Mouse (Mus musculus) common myeloid progenitor, adult 5-6 weeks (primary cell): ENCODE results near the gene Cox7a2. TPM values are rescaled to one million over a fixed set of nuclear protein-coding genes. Genes with fewer than 3 reads are reported as not detected.
A peak's percentile ranks its signal among the peaks of the same experiment; 100 is the strongest.

Experiments used
- ATAC-seq: replicated peaks from 2 replicates; pipeline ENCODE4 v1.8.0; 2016; ENCODE audit warnings: low read depth, mild to moderate bottlenecking, moderate TSS enrichment, inconsistent platforms; ENCODE audit not compliant: poor library complexity, severe bottlenecking
- total RNA-seq: library from RNA; stranded (forward); fragments of 200-1000, 187-1606 nt; gene quantifications from 2 replicates; pipeline ENCODE4 v1.2.3, GENCODE M21; 2017

The Cox7a2 gene
- total RNA-seq, result 99.8 and 129 TPM in 2 replicates

DNA sequence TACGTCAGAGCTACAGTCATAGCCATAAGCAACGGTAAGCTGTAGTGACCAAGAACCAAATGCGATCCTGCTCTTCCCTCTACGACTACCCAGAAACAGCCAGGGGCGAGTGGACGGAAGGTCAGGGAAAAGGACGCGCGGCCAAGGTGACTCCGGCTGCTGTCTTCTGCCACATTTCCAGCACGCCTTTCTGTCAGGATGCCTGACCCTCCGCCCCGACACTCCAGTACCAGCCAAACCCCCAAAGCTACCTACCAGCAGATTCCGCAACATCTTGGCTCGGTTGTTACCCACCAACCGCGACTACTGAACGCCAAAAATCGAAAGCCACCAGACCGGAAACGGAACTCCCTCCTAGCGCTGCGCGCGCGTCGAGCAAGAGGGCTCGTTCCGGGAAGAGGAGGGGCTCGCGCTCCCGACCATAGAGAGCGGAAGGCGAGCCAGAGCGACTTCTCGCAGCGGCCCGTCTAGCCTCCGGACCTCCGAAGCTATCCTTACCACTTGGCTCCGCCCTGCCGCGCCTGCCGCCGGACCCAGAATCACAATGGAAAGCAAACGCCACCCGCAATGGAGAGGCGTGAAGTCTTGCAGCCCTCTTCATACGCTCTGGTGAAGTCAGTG is at the start of gene Cox7a2:
Cox7a2 (minus strand) TSS at position 494 of the 621 bp plus-strand sequence.
- ATAC-seq, result peak; percentile 97

DNA sequence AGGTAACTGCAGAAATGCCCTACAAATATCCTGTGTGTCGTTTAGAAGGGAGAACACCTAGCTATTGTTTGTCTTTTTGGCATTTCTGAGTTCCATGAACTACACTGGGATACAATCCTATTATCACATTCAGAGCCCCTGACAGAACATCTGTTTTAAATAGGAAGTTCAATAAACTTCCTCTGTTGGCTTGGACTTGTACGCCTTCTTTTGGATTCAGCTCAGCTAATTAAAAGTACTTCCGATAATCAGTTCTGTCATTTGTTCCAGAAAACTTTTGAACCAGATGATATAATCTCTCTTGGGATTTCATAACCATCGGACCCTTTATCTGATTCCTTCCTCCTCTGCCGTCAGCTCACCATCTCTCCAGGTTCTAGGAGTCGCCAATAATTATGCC is 49.7 kb upstream of the Cox7a2 start:
- ATAC-seq, result no peak

DNA sequence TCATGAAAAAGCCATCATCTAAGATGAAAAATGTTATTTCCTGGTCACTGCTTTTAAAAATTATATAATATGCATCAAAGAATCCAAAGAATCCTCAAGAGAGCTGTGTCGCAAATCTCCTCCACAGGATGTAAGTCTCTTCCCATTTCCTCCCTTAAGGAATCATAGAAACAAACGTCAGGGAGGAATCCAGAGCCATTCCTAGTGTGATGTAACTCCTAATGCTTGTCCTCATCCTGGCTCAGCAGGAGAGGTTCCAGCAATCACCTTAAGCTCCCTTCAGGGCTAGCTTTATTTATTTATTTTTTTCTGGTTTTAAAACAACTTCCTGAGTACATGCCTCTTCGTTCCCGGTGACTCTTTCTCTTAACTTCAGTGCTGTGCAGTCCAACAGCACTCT is 47.5 kb upstream of the Cox7a2 start:
- ATAC-seq, result no peak

DNA sequence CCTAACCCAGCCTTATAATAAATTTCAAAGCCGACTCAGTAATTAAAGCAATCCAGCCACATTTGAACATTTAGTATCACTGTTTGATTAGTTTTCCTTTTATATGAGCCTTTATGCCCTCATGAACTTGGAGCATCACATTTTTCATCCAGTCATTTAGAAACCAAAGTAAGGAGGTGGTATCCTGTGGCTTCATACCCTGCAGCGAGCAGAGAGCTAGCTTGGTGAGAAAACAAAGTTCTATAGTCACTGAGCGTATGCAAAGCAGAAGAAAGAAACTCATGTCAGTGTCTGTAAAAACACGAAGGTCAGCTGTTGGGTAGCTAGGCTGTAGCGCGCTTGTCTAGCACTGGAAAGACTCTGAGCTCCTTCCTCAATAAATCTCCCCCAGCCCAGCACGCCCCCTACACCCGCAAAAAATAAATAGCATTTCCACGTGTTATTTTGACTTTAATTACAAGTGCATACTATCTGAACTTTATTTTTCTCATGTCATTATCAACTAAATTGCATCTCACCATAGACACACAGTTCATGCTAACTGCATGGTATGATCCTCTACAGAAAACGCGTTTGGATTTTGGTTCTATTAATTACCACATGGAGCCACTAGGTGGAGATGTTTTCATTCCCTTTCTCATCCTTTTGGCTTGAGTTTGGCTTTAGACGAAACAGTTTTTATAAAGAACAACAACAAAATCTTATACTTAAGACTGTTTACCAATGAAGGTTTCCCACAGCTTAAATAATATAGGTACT is 46.8 kb upstream of the Cox7a2 start:
- 0 out of 2 replicates have a peak, but pooled peaks have one; percentile 31 for ATAC-seq

DNA sequence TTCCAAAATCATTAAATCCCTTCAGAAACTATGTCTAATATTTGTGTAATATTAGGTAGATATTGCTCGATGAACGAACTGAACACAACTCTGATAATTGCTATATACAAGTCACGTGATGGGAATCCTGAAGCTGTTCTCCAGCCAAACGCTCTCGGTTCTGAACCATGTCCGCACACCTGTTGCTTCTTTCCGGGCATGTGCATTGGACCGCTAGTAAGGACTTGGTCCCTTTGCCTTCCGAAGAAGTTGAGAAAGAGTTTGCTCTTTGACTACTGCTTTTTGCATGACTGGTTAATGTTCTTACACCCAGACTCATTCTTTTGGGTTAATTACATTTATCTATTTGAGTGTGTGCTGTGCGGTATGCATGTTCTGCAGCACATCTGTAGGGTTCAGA is 45.7 kb upstream of the Cox7a2 start:
- ATAC-seq, result no peak

DNA sequence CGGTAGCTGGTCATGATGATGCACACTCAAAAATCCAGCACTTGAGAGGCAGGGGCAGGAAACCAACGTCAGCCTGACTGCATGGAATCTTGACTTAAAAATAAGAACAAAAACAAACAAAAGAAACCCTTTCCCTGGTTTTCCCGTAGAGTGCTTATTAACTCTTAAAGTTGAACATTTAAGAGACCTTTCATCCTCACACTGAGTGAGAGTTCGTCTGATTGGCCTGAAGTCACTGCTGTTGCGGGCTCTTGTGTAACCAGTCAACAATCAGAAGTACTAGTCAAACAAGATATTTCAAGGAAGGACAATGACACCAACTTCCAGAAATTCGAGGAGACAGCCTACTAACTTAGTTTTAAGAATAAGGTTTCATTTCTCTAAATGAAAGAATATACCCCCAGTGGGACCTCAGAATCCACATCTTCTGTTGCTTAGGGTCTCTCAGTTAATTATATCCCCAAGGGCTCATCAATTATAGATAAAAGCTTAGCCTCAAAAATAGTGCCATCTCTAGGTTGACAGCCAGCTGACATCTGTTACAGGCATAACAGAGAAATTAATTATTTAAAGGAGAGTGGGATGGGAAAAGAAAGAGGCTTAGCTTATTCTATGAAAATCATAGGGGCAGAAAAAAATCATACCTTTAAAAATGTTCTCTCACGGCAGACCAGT is 36.9 kb upstream of the Cox7a2 start:
- ATAC-seq, result no peak

DNA sequence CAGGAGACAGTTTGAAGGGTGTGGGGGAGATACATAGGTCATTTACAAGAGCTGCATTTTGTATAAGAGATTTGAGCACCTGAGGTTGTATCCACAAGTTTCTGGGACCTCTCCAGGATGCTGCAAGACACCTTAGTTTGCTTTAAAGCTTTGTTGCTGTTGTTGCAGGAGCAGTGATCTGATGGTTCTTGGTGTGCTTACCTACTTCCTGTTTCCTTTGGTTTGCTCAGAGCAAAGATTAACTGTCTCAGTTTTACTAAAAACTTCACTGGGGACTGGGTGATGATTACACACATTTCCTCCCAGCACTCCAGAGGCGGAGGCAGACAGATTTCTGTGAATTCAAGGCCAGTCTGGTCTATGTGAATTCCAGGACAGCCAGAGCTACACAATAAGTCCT is 35.4 kb upstream of the Cox7a2 start:
- ATAC-seq, result peak; percentile 45

DNA sequence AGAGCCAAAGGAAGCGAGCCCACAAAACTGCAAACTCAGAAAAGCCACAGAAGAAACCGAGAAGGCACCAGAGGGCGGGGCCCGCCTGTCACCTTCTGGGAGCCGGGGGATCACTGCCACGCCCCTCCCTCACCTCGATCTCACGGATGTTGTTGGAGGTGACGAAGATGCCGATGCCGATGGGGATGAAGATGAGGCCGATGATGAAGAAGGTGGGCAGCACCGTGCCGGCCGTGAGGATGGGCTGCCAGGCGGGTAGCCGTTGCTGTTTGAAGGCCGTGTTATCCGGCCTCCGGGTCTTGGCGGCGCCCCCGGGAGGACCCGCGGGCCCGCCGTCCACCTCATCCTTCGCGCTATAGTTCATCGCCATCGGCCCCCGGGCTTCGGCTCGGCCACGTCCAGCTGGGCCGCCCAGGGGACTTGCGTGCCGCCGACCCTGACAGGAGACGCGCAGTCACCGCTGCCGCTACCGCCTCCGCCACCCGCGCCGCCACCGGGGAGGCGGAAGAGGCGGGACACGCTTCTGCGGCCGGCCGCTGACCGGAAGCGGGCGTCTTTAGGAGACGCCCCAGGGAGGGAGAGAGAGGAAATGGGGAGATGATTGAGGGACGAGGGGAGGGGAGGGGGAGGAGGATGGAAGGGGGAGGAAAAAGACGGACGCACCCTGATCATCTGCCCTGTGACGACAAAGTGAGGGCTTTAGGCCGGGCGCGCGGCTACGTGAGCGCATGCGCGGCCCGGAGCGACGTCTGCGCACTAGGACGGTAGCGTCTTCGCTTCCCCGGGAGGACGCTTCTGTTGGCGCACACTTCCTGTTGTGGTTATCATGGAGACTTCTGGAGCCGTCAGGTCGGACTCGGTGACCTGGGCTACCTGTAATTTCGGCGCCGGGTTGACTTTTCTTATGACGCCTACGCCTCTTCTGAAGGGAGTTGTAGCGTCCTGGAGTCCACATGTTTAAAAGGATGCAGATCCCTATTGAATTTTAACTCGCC is 33.5 kb upstream of the Cox7a2 start, which contains the start of gene Tmem30a:
Tmem30a (minus strand) TSS at position 667 of the 995 bp plus-strand sequence.
- peak; percentile 91 for ATAC-seq

DNA sequence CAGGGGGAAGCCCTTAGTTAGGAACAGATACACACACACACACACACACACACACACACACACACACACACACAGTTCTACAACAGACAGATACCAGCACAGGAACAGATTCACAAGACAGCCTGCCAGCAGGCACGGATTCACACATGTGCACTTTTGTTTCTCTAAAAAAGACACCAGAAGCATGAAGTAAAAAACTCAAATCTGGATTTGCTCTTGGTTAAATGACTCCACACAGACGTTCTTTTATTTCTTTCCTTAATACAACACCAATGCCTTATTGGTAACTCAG is 26.1 kb upstream of the Cox7a2 start:
- ATAC-seq, result no peak

DNA sequence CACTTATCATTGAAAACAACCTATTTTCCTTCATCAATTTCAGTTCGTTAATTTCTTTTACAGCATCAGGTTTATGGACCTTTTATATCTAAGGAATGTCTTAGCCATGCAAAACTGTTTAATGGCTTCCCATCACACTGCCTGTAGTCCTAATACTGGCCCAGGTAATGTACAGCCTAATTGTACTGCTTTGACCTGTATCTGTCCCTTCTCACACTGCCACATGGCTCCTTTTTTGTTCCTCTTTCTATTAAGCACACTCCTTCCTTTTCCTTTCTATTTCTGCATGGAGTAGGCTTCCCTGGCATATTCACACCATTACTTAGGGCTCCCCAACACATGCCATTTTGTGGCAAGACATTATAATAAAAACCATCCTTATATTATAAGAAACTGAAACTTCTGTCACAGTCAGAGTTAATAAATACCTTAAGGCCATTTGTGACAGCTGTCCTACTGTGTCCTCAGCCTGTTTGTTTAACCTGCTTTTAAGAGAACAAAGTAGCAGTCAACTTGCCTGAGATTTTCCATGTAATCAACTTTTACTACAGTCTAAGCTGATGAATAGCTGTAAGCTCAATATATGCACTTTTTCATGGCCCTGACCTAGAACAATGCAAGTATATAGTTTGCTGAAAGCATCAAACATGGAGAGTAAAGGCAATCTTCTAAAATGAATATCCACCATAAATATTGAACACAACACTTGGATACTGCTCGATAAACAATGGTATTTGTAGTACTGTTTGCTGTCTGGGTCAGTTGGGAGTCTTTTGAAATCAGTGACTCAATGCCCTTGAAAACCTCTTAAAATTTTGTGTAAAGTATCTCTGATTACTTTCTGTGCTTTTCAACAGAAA is 25.5 kb upstream of the Cox7a2 start:
- peak; percentile 62 for ATAC-seq

DNA sequence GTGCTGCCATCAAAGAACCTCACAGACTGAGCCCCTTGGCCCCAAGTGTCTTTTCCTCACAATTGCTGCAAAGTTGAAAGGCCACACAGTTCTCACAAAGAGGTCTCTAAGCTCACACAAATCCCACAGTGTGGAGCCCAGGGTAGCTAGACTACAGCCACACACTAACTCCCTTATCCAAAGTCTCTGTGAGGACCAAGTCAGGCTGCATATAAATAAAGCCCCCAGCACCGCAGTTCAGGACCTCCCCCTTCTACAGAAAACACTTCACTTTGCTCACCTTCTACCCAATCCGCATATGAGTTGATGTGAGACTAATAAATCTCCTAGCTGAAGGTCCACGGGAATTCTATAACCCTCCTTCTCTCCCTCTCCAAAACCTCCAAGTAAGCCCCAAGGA is 24.8 kb upstream of the Cox7a2 start:
- no peak for ATAC-seq

DNA sequence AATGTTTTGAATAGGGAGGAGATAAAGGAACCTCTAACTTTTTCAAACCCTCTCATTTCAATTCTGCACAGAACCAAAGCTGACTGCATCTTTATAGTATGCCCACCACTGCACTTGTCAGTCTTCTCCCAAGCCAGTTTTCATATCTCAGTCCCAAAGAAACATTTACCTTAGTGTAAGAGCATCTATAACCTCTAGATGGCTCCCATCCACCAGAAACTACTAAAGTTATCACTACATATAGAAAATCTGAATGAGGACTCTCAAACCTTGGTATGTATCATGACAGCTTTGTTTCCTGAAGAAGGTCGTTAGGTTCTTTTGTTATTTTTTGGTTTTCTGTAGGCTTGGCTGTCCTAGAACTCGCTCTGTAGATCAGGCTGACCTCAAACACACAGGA is 19.7 kb upstream of the Cox7a2 start:
- peak; percentile 90 for ATAC-seq

DNA sequence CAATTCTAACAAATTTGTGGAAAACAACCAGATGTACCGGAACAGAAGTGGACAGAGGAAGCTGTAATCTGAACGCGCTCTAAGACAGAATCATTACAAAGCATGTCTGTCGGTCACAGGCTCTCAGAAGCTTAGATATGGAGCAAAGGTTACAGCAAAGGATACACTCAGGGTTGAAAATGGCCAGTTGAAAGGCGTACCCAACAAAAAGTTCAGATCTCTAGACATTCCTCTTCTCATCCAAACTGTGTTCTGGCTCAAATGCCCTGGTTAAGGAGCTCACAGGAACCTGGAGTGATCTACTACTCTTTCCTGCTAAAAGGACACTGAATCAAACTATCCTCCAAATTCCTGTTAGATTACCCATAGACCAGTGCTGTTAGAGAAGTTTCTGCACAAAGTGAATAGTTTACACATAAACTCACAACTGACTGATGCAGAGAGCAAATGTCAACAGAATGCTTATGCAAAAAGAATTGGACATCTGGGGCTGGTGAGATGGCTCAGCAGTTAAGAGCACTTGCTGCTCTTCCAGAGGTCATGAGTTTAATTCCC is 7.4 kb upstream of the Cox7a2 start:
- no peak for ATAC-seq

DNA sequence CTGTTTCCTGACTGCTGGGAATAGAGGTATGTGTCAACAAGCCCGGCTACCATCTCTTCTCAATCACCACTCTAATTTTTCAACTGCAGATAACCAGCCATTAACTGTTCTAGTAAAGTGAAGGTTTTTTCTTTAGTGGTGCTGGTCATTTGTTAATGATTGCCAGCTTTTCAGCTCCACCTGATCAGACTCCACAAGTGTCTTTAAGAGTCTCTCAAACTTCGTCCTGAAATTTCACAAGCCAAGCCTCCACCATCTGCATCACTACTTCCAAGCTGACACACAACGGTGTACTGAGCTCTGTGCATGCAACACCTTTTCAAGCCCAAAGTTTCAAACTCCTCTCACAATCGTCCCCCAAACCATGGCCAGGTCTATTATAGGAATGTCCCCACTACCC is 5.7 kb upstream of the Cox7a2 start:
- ATAC-seq, result no peak

DNA sequence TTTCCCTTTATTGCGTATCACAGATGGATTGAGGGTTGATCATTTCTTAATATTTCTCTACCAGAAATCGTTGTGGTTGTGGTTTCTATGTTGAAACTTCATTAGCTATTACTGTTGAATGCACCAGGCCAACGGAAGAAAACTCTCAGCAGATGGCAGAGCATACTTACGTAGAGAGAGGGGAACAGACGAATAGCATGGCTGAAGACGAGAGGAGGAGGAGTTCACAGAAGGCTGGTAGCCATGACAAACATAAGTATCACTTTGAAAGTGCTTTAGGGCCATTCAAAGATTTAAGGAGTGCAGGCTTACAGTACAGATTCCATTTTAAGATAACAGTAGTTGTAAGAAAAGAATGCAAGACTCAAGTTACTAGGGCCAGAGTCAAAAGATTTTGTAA is 2.8 kb upstream of the Cox7a2 start:
- peak; percentile 39; the same call in 1 of the 2 replicates for ATAC-seq

DNA sequence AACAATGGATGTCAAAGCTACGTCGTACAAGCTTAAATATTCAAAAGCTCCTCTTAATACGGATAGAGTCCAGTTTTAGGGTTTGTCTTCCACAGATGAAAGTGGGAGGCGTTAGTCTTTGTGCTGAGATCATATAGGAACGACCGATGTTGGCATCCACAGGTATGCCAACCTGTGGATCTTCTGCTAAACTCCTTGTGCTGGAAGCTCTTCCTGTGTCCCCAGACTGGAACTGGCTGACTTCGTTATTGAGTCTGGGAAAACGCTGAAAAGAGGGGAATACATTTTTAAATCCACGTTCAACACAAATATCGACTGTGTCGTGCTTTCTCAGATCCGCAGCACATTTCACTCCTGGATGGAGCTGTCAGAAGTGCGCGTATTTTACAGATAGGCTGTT is 398 bp upstream of the Cox7a2 start:
- ATAC-seq, result peak; percentile 5; the same call in 1 of the 2 replicates

DNA sequence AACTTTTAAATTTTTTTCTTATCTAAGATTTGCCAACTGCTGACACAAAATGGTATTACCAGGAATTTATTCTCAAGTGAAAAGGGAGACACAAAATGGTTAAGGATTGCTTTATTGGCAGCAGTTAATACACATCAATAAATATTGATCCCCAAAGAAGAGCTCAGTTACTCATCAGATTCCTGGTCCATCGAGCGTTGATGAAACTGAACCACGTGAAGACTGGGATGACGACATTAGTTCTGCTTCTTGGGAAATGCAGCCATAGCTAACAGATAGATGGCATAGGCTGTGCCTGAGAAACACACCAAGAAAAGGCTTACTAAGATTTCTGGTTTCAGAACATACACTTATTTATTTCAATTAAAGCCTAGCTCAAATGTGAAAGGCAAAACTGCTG is 4.4 kb downstream of the Cox7a2 start:
- ATAC-seq, result no peak

DNA sequence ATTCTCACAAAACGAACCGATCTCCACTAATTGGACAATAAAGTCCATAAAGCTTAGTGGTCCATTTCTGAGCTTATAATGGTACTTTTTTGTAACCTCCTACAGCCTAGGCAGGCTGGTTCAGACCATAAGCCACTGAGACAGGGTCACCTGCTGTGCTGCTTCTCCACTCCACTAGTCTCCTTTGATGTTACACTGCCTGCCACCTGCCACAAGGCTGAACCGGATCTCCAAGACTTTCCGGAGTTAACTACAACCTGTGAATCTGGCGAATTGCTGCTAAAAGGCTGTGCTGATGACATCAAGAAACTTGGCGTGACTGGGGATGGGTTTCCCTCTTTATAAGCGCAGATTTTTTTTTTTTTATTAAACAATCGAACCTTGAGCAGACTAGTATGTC is 7.8 kb downstream of the Cox7a2 start:
- ATAC-seq, result no peak

DNA sequence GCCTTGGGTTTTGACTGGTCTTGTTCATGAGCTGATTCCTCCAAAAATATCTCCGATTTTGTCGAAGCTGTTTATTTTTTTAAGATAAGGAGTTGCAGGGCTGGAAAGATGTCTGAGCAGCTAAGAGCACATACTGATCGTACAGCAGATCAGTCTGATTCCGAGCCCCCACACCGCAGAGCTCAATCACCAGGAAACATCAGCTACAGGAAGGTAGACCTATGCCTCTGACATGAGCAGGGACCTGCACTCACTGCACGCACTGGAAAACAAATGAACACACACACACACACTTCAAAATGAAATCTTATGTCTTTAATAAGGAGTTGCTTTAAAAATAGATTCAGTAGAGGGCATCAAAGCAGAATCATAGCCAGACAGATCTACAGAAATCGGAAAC is 9.0 kb downstream of the Cox7a2 start:
- ATAC-seq, result peak; percentile 65
